Mouse (Mus musculus) layer of hippocampus, postnatal 10 days (tissue): ENCODE measurements around the gene Aatf. TPM values are rescaled to one million over a fixed set of nuclear protein-coding genes. Genes with fewer than 3 reads are reported as not detected.

Source experiments
- DNase-seq, 2 experiments: peaks; one replicate each; pipeline ENCODE4 v3.0.0; 2021; ENCODE audit warnings: low spot score in 2 of 2
- total RNA-seq, 2 experiments: library from RNA; stranded (reverse); gene quantifications; 2 replicates each; pipeline ENCODE4 v1.2.3; 2021

Aatf gene
- total RNA-seq, 2 experiments from 2014 or later, result 21.9 to 24.9 TPM

- DNase-seq, result peak in 1 of 2 experiments; percentile 34
These were observed 9.4 kb upstream of the Aatf start for GRCm38 (mm10) chr11:84522577-84523320.

GRCm38 (mm10) chr11:84521751-84522299 is 8.5 kb upstream of the Aatf start:
- DNase-seq, result no peak

- no peak for DNase-seq
These were observed 7.7 kb upstream of the Aatf start for GRCm38 (mm10) chr11:84521071-84521390.

GRCm38 (mm10) chr11:84520269-84521070 is 7.1 kb upstream of the Aatf start:
- no peak for DNase-seq

- DNase-seq, result no peak
These were observed 6.4 kb upstream of the Aatf start for GRCm38 (mm10) chr11:84519576-84520268.

- DNase-seq, result no peak
These were observed 5.7 kb upstream of the Aatf start for GRCm38 (mm10) chr11:84519036-84519435.

- no peak for DNase-seq
These were observed 4.9 kb upstream of the Aatf start for GRCm38 (mm10) chr11:84518261-84518660.

- no peak for DNase-seq
These were observed 4.1 kb upstream of the Aatf start for GRCm38 (mm10) chr11:84517431-84517830.

GRCm38 (mm10) chr11:84516501-84517240 is 3.3 kb upstream of the Aatf start:
- no peak for DNase-seq

- no peak for DNase-seq
These were observed 1.3 kb downstream of the Aatf start for GRCm38 (mm10) chr11:84512031-84512430.

GRCm38 (mm10) chr11:84504296-84504695 is 9.0 kb downstream of the Aatf start:
- DNase-seq, result no peak

GRCm38 (mm10) chr11:84497944-84498343 is 15.4 kb downstream of the Aatf start:
- no peak for DNase-seq

- DNase-seq, result no peak
These were observed 16.4 kb downstream of the Aatf start for GRCm38 (mm10) chr11:84496901-84497300.

GRCm38 (mm10) chr11:84495774-84496173 is 17.5 kb downstream of the Aatf start:
- no peak for DNase-seq

GRCm38 (mm10) chr11:84481661-84482060 is 31.7 kb downstream of the Aatf start:
- no peak for DNase-seq

- no peak for DNase-seq
These were observed 32.9 kb downstream of the Aatf start for GRCm38 (mm10) chr11:84480451-84480850.

GRCm38 (mm10) chr11:84476641-84477040 is 36.7 kb downstream of the Aatf start:
- DNase-seq, result no peak

- DNase-seq, result no peak
These were observed 37.3 kb downstream of the Aatf start for GRCm38 (mm10) chr11:84475991-84476390.

GRCm38 (mm10) chr11:84473093-84473667 is 40.1 kb downstream of the Aatf start:
- DNase-seq, result no peak

- DNase-seq, result no peak
These were observed 48.8 kb downstream of the Aatf start for GRCm38 (mm10) chr11:84464571-84464970.

- DNase-seq, result no peak
These were observed 59.4 kb downstream of the Aatf start for GRCm38 (mm10) chr11:84453901-84454300.
